Mouse (Mus musculus) monocyte, adult 5-6 weeks (primary cell): ENCODE measurements around the gene Gm8127. TPM values are rescaled to one million over a fixed set of nuclear protein-coding genes. Genes with fewer than 3 reads are reported as not detected.
"Not testable (repeated sequence)": the region's sequence is repeated elsewhere in the genome, so short reads cannot be mapped to it uniquely, and the experiment has no call there.

Source experiments
- ATAC-seq: fragments of 153-309, 156-312 bp; replicated peaks from 2 replicates; pipeline ENCODE4 v1.8.0; 2017; ENCODE audit warnings: mild to moderate bottlenecking; ENCODE audit not compliant: low TSS enrichment, insufficient number of reproducible peaks, severe bottlenecking, poor library complexity, low FRiP score
- total RNA-seq: library from RNA; stranded (forward); fragments of 200-1000, 200-491, 200-594 nt; gene quantifications from 3 replicates; pipeline ENCODE4 v1.2.3, GENCODE M21; 2017

Gm8127 gene
- total RNA-seq, result not detected in 3 replicates

- not testable (repeated sequence) for ATAC-seq
Measured at GRCm38 (mm10) chr14:43293503-43293902, at the start of gene Gm8127. Gene Gm8127 (minus strand): TSS chr14:43293832.

GRCm38 (mm10) chr14:43337646-43338045 lies 44.0 kb upstream of the Gm8127 start:
- ATAC-seq, result not testable (repeated sequence)

DNA sequence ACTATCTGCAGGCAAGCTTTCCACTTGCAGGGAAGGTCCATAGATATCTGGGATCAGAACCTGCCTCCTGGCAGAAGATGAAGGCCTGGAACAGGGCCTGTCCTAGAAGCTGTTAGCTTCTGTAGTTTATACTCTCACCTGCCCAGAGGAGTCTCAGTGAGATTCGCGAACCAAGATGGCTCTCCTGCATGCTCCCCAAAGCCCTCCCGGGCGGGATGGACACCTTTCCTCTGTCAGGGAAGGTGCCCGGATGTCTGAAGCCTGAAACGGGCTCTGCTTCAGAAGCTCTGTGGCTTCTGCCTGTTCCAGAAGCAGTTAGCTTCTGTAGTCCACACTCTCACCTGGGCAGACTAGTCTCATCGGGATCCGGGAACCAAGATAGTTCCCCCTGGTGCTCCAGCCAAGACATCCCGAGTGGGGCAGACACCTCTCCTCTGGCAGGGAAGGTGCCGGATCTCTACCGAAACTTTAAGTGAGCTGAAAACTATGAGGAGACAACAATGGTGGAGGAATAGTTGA lies 37.8 kb upstream of the Gm8127 start:
- not testable (repeated sequence) for ATAC-seq

DNA sequence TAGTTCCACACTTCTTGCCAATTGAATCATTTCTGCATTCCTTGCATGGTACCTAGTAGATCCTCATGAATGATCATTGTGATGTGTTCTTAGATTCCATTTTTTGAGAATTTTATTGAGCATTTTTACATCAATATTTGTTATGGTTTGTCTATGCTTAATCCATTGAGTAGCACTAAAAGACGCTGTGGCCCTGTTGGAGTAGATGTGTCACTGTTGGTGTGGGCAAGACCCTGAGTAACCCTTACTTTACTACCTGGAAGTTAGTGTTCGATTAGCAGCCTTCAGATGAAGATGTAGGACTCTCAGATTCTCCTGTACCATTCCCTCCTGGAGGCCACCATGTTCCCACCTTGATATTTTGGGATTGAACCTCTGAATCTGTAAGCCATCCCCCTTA lies 35.0 kb upstream of the Gm8127 start:
- not testable (repeated sequence) for ATAC-seq

- ATAC-seq, result not testable (repeated sequence)
Measured at GRCm38 (mm10) chr14:43319516-43319915, 25.9 kb upstream of the Gm8127 start.

- ATAC-seq, result not testable (repeated sequence)
Measured at GRCm38 (mm10) chr14:43278681-43279080, 15.0 kb downstream of the Gm8127 start.

DNA sequence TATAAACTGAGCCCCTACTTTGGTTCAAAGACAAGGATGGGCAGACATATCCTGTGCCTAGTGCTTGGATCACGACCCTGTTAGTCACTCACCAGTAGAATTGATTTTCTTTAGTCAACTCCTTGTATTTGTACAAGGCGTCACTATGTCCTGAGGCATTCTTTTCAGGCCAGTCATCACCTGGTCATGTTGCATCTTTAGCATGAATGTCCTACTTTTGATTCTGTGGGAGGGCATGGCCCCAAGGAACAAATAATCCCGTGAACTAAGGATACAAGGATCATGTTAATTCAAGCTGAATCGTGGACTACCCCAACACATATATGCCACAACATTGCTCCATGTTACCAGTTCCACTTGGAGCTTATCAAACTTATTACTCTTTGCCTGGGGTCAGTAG lies 15.5 kb downstream of the Gm8127 start:
- ATAC-seq, result not testable (repeated sequence)

DNA sequence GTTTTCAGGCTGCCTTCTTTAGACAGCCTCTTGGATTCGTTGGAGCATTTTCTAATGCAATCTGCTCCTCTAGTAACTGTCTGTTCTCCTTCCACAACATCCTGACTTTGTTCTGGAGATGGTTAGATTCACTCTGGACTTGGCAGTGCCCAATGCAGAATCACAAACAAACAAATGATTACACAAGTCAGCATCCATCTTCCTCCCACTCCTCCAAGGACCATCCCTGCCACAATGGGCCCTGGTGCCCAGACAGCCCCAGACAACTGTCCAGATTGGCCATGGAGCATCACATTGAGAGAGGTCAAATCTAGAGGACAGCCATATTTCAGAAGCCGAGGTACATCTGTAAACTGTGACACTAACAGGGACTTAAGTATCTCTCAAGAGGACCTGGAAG lies 16.2 kb downstream of the Gm8127 start:
- ATAC-seq, result not testable (repeated sequence)

GRCm38 (mm10) chr14:43275752-43276151 lies 17.9 kb downstream of the Gm8127 start:
- not testable (repeated sequence) for ATAC-seq

DNA sequence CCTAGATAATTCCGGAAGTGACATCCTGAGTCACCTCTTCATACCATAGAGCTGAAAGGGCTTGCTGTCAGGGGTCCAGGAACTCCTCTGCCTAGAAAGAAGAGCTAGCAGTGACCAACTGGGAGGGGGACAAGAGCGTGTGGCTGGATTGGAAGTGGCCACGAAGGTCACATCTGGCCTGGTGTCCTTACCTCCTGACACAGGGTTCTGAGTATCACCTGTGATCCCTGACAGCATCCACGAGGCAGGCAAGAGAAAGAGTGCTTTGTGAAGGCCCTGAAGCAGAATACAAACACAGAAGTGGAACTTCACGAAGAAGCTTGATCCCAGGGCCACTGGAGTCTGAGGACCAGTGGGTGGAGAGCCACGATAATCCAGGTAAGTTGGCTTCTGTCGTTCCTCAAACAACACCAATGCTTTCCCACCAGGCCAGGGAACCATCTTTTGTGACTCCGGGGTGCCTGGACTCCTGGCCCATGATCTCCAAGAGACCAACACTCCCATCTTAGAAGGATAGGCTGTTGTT lies 18.6 kb downstream of the Gm8127 start, which contains the start of gene Gm9732:
TSS of gene Gm9732 (plus strand) at position 51 of the 526 bp plus-strand sequence.
- ATAC-seq, result not testable (repeated sequence)

- ATAC-seq, result not testable (repeated sequence)
Measured at GRCm38 (mm10) chr14:43273161-43273560, 20.5 kb downstream of the Gm8127 start.

DNA sequence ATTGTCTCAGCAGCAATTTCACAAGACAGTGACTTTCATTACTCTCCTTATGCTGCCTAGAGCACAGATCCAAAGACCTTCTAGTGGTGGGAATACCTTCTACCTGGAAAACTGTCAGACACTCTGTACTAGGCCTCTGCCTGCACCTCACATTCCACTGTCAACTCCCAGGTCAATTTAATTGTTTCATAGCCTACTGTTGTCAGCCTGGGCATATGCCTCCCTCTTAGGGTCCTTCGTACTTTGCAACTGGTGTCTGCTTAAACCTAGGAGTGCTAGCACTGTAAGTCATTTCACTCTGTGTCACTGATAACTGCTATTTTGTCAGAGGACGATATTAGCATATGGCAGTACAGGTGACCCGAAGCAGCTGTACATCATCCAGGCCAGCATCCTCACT lies 24.4 kb downstream of the Gm8127 start:
- not testable (repeated sequence) for ATAC-seq

GRCm38 (mm10) chr14:43268521-43269084 lies 25.0 kb downstream of the Gm8127 start:
- not testable (repeated sequence) for ATAC-seq

- ATAC-seq, result not testable (repeated sequence)
Measured at GRCm38 (mm10) chr14:43263421-43263820, 30.2 kb downstream of the Gm8127 start.

- ATAC-seq, result not testable (repeated sequence)
Measured at GRCm38 (mm10) chr14:43258349-43258748, 35.3 kb downstream of the Gm8127 start, which contains the start of gene Gm8126. Gene Gm8126 (plus strand): TSS chr14:43258649.

DNA sequence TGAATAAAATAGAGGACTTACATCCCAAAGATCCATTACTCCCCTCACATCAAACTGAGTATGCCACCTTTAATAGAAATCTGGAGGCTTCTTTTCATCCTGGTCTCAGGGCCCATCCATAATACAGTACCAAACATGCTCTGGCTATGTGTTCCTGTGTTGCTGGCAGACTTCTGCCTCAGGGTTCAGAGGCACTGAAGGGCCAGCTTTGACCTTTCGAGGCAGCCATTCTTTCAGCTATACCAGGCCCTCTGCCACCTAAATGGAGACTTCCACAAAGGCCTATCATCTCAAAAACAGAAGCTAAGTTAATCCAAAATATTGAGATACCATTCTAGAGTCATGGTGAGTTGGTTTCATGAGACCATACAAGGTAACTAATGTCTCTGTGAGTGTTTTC lies 37.1 kb downstream of the Gm8127 start:
- ATAC-seq, result not testable (repeated sequence)

DNA sequence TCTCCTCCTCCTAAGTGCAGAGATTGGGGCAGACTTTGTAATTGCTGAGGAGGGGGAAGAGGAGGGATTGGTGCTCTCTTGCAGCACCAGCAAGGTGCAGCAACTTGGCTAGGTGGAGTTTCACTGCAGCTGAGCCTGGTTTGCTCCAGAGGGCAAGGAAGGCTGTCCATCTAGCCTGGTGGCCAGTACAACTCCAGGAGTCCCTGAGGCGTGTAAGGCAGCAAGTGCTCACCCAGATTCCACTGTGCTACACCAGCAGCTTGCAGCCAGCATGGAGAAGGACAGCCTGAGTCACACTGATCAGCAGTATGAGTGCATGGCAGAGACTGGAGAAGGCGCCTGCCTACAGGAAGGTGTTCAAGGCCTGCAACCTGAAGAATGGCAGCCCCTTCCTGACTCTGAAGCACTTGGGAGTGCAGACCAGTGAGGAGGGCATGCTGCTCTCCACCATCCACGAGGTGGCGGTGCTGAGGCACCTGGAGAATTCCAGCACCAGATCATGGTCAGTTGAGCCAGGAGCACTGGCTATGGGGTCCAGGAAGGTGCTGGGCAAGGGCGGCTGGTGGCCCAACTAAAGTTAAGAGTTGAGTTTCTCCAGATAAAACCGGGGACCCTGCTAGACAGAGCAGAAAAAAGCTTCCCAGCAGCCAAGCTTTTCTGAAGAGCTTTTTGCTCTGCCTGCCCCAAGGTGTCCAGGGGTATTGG lies 42.9 kb downstream of the Gm8127 start:
- ATAC-seq, result not testable (repeated sequence)

DNA sequence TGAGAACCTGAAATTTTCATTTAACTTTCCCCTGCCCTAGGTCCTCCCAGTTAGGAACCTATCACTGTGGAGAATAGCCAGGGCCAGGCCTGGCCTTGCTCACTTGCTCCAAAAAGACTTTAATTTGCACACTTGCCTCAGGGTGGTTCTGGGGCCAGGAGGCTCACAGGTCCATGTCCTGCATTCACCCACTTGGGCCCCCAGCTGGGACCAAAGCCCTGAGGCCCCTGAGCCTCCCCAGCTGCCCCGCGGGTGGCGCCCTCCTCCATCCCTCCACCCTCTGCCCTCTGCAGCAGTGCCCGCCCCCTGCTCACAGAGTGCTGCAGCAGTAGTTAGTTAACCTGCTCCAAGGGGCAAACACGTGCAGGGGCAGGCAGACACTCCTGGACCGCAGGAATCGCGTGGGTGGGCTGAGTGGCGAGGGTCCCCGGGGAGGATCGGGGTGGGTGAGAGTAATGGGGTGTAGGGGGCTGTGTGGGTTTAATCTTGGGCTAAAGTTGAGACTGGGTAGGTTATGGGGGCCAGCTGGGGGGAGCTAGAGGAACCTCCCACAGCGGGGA lies 43.9 kb downstream of the Gm8127 start:
- not testable (repeated sequence) for ATAC-seq
